Mouse (Mus musculus) heart, adult 2 months (tissue): Measurements from ENCODE around the gene Ston1.

ENCODE experiments used
- CTCF ChIP-seq: fragments of 200-600 bp; IDR thresholded peaks from 2 replicates; pipeline ENCODE4 v1.8.1; 2022; ENCODE audit warnings: antibody characterized with exemption, mild to moderate bottlenecking, moderate library complexity
- POLR2A ChIP-seq: fragments of 200-500 bp; IDR thresholded peaks from 2 replicates; pipeline ENCODE4 v1.6.1; 2011; ENCODE audit warnings: mild to moderate bottlenecking, low read depth, low read length, control low read depth; ENCODE audit not compliant: insufficient read depth

GRCm38 (mm10) chr17:88556176-88556575, 41.3 kb upstream of the Ston1 start:
- TF ChIP-seq CTCF: no peak
- no peak for TF ChIP-seq POLR2A
